Mouse (Mus musculus) regulatory T cell (primary cell): ENCODE data around the gene 9530003J23Rik.

Experiments used
- in situ Hi-C: fragments of 300-600 bp; cut with MboI, MseI; formaldehyde crosslinking; loops from one replicate; pipeline ENCODE4 v1.15.1; 2025; ENCODE audit warnings: high pct_unique_total_duplicates

The 9530003J23Rik gene

GRCm38 (mm10) chr10:117225094-117225493 lies 13.4 kb downstream of the 9530003J23Rik start:
- in situ Hi-C loops, result no loop called here

GRCm38 (mm10) chr10:117224102-117224990 lies 14.2 kb downstream of the 9530003J23Rik start, which contains the start of gene Yeats4:
TSS of gene Yeats4 (minus strand) at chr10:117224507.
- in situ Hi-C loops, result loop anchor here (25.0 kb wide), 1 partner anchor 187 kb away; the partner anchor contains the start of gene Lrrc10

DNA sequence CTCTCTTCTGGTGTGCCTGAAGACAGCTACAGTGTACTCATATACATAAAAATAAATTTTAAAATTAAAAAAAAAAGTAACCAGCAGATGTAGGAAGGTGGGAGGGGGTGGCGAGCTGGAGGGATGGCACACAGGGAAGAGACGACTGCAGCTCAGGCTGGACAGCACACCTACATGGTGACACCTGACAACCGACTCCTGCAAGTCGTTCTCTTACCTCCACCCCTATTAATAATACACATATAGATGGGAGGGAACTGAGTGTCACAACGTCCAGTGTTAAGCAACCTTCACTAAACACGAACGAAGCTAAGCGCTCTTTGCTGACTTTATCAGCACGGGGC lies 14.8 kb downstream of the 9530003J23Rik start:
- in situ Hi-C loops, result loop anchor here (25.0 kb wide), 1 partner anchor 186 kb away; the partner anchor contains the start of gene Lrrc10

- in situ Hi-C loops, result loop anchor here (25.0 kb wide), 1 partner anchor 186 kb away; the partner anchor contains the start of gene Lrrc10
These were observed 15.7 kb downstream of the 9530003J23Rik start for GRCm38 (mm10) chr10:117222821-117223220.

DNA sequence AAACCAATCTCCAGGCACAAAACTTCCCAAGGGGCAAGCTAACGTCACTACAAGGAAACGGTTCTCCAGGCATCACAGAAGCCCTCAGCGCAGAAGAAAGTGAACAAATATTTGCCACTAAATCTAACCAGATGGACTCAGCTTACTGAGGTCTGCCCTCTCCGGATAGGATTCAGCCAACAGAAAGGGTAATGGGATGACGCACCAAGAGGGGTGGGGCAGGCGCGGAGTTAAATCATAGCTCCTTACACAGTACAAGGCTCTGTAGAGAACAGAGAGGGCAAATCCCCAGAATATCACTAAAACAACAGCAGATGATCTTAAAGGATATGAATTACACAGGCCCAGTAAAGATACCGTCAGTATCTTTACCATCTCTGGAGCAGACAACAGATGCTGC lies 20.2 kb downstream of the 9530003J23Rik start:
- in situ Hi-C loops, result loop anchor here (10.0 to 25.0 kb wide), 2 partner anchors 181 to 264 kb away; partner anchors contain the start of genes Lrrc10 and Rab3ip

GRCm38 (mm10) chr10:117217246-117217840 lies 21.2 kb downstream of the 9530003J23Rik start:
- in situ Hi-C loops, result loop anchor here (10.0 to 25.0 kb wide), 2 partner anchors 180 to 263 kb away; partner anchors contain the start of genes Lrrc10 and Rab3ip

DNA sequence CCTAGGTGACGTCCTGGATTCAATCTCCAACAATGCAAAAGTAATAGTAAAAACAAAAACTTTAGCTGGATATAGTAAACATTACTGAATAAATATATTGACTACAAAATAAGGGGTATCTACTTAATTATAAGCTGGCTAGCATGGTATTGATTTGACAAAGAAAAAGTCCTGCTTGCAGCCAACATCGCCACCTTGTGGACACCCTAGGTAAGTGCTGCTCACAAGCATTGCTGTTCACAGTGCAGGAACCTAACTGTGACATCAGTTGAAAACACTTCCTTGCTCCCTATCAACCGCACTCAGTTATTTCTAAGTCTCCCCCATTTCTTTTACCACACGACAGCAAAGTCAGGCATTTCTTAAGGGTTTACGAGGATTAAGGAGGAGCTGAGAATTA lies 21.7 kb downstream of the 9530003J23Rik start:
- in situ Hi-C loops, result loop anchor here (10.0 to 25.0 kb wide), 2 partner anchors 179 to 262 kb away; partner anchors contain the start of genes Lrrc10 and Rab3ip

GRCm38 (mm10) chr10:117216132-117216495 lies 22.4 kb downstream of the 9530003J23Rik start:
- in situ Hi-C loops, result loop anchor here (10.0 to 25.0 kb wide), 2 partner anchors 179 to 261 kb away; partner anchors contain the start of genes Lrrc10 and Rab3ip

- in situ Hi-C loops, result loop anchor here (10.0 to 25.0 kb wide), 2 partner anchors 178 to 261 kb away; partner anchors contain the start of genes Lrrc10 and Rab3ip
These were observed 22.9 kb downstream of the 9530003J23Rik start for GRCm38 (mm10) chr10:117215409-117216131.

DNA sequence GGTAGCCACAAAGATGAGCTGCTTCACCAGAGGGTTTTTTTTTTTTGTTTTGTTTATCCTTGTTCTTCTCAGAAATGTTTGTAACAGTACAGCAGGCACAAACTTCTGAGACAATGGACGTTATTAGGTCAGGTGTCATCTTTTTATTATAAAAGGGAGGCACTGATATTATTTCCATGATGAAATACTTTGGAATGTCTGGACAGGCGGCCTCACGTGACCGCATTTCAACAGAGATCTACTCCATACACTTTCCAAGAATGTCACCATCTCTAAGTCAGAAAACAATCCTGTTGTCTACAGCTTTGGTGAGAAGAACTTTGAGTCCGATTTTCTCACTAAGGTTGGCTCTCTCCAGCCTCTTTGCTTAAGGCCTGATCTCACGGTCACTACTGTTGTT lies 27.5 kb downstream of the 9530003J23Rik start:
- in situ Hi-C loops, result loop anchor here (10.0 to 25.0 kb wide), 2 partner anchors 174 to 256 kb away; partner anchors contain the start of genes Lrrc10 and Rab3ip

GRCm38 (mm10) chr10:117209469-117209938 lies 29.0 kb downstream of the 9530003J23Rik start:
- in situ Hi-C loops, result loop anchor here (25.0 kb wide), 1 partner anchor 172 kb away; the partner anchor contains the start of gene Lrrc10

DNA sequence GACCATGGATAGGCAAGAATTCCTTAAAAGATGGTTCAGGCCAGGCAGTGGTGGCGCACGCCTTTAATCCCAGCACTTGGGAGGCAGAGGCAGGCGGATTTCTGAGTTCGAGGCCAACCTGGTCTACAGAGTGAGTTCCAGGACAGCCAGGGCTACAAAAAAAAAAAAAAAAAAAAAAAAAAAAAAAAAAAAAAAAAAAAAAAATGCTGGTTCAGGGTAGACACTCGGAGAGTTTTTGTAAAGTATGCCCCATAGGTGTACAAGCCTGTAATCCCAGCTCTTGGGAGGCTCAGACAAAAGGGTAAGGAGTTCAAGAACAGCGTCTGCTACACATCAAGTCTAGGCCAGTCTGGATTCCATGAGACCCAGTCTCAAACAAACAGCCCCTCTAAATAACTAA lies 29.7 kb downstream of the 9530003J23Rik start:
- in situ Hi-C loops, result loop anchor here (25.0 kb wide), 1 partner anchor 171 kb away; the partner anchor contains the start of gene Lrrc10

DNA sequence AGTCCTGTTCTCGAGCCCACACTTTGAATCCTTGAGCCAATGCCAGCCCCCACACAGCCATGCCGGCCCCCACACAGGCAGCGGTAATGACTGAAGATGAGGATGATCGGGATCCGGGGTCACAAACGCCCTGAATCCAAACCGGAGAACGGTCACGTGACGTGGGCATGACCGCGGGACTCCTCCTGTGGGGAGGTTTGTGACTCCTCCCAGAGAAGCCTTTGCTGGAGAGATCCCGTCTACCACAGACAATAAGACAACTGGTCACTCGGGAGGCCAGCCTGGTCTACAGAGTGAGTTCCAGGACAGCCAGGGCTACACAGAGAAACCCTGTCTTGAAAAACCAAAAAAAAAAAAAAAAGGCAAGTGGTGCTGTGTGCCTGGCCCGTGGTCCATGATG lies 30.3 kb downstream of the 9530003J23Rik start:
- in situ Hi-C loops, result loop anchor here (25.0 kb wide), 1 partner anchor 171 kb away; the partner anchor contains the start of gene Lrrc10

- in situ Hi-C loops, result loop anchor here (25.0 kb wide), 1 partner anchor 169 kb away; the partner anchor contains the start of gene Lrrc10
These were observed 32.4 kb downstream of the 9530003J23Rik start for GRCm38 (mm10) chr10:117206070-117206469.

GRCm38 (mm10) chr10:117203558-117203981 lies 34.9 kb downstream of the 9530003J23Rik start:
- in situ Hi-C loops, result loop anchor here (25.0 kb wide), 1 partner anchor 166 kb away; the partner anchor contains the start of gene Lrrc10

DNA sequence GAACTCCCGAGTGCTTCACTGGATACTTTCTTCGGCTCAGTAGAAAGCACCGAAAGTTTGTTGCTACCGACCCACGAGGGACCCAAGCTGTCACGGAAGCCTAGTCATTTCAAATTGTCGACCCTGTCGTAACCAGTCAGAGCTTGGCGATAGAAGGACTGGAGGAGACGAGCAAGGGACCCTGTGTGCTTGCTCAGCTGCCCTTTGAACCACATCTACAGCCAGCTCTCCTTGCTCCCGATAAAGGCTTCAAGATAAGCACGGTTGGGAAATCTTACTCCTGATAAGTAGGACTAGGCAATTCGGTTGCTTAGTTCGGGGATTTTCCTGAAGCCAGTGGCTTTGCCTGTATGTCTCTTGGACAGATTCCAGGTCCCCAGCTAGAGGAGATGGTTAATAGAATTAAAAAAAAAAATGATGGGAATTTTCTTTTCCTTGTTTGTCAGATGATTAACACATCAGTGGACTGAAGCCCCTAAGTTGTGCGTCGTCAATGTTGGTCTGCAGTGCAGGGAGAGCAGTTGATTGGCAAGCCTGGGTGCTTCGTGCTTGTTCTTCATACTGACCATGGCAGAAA lies 35.4 kb downstream of the 9530003J23Rik start:
- in situ Hi-C loops, result loop anchor here (25.0 kb wide), 1 partner anchor 166 kb away; the partner anchor contains the start of gene Lrrc10

DNA sequence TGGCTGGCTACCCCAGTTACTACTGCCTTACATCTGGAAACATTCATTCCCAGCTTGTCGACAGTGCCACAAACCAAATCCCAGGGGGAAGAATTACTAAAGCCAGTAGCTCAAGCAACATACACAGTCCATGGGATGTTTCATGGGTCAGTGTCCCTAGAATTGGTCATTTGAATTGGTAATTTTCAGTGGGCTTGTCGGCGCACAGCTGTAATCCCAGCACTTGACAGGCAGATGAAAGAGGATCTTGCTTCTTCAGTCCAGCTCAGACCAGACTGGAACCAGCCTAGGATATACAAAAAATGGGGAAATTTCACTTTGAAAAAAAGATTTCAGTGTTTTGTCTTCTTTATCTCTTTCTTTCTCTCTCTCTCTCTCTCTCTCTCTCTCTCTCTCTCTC lies 38.8 kb downstream of the 9530003J23Rik start:
- in situ Hi-C loops, result loop anchor here (25.0 kb wide), 1 partner anchor 162 kb away; the partner anchor contains the start of gene Lrrc10

DNA sequence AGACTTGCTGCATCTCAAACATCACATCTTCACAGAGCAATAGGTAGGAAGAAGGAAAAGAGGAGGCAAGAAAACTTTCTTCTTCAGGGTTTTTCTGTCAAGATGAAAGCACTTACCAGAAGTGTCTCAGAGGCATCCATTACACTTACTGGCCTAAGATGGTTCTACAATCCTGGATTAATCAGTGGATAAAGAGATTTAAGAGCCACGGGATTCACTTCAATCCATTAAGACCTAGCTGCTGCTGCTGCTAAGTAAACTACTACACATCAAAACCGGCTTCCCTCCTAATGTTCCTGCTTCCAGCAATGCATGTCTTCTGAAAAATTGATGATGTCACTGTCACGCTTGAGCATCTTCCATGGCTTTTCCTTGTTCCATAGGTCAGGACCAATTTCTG lies 41.8 kb downstream of the 9530003J23Rik start:
- in situ Hi-C loops, result no loop called here

GRCm38 (mm10) chr10:117195748-117196147 lies 42.8 kb downstream of the 9530003J23Rik start:
- in situ Hi-C loops, result no loop called here

DNA sequence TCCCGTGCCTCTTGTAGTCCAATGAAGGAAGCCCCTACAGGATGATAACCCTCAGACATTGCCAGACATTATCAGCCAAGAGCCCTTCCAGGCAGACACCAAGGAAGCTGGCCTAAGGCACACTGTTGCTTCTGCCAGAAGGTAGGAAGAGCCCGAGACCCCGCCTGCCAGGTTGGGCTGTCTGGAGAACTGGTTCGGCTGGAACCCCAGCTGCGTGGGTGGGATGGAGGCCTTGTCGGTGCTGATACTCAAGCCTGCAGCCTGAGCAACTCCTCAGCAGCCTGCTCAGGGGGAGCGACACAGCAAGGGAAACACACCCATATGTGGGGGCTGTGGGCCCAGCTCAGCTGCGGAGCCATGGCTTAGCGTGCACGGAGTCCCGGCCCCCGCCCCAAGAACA lies 43.5 kb downstream of the 9530003J23Rik start:
- in situ Hi-C loops, result no loop called here
